Mouse (Mus musculus): ENCODE results near the gene Hdhd3.
"Not testable (repeated sequence)": the region's sequence is repeated elsewhere in the genome, so short reads cannot be mapped to it uniquely, and the experiment has no call there.

The Hdhd3 gene

DNA sequence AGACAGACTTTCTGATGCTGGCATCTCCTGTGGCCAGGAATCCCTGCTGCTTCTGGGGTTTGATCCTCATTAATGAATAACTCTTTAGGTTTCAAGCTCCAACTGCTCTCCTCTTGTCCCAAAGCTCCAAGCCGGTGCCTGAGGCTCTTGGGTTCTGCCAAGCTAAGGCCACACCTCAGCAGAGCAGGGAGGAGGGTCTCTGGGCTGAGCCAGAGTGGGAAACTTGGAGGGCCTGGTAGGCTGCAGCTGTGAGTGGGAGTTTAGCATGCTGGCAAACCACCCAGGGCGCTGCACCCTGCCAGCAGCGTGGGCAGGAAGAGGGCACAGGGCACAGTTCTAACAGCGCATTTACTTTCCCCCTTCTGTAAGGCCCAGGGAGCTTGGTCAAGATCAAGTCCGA lies 5.6 kb upstream of the Hdhd3 start:
- DNase-seq: peak; percentile 60

DNA sequence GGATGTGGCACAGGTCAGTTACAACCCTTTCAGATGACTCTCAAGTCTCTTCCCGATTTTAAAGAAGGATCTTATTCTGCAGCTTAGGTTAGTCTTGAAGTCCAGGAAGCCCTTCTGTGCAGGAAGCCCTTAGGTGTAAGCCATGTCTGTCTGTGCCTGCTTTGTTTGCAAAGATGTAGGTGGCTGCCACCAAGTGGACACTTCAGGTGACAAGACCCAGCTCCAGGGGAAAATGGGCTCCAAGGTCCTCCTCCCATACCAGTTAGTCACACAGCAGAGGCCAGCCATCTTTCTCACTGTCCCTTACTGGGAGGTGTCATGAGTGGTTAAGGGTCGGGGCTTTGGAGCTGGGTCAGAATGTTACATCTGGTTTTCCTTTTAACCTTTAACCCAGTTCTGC lies 3.5 kb upstream of the Hdhd3 start:
- peak; percentile 59 for DNase-seq

DNA sequence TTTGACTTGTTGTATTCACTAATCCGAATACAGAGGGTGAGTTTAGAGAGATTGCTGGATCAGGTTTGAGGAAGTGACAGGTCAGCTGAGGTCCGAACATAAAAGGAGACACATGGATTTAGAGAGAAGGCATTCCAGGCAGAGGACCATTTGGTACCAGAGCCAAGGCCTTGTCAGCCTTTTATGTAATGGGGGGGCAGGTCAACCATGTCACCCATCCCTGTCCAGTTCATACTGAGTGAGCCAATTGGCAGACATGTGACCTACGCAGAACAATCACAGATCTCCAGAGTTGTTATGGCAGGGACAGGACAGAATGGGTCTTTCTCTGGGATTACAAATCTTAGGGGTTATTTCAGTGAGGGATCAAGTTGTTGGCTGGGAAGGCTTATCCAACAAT lies 2.7 kb upstream of the Hdhd3 start:
- no peak for DNase-seq

DNA sequence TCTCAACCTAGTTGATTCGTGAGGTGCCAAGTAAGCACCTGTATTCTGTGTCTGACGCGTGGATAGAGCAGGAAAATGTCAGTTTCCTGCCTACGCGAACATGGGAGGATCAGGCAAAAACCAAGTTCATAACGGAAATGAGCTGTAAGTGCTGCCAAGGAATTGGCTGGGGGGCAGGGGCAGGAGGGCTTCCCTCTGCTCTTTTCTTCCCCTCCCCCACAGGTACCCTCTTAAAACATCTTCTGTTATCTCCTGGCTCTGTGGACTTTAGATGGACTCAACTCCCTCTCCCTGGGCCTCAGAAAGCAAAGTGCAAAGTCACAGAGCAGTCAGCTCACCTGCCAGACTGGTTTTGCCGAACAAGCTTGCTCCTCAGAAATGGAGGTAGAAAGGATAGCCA lies 298 bp downstream of the Hdhd3 start:
- DNase-seq: peak; percentile 69

DNA sequence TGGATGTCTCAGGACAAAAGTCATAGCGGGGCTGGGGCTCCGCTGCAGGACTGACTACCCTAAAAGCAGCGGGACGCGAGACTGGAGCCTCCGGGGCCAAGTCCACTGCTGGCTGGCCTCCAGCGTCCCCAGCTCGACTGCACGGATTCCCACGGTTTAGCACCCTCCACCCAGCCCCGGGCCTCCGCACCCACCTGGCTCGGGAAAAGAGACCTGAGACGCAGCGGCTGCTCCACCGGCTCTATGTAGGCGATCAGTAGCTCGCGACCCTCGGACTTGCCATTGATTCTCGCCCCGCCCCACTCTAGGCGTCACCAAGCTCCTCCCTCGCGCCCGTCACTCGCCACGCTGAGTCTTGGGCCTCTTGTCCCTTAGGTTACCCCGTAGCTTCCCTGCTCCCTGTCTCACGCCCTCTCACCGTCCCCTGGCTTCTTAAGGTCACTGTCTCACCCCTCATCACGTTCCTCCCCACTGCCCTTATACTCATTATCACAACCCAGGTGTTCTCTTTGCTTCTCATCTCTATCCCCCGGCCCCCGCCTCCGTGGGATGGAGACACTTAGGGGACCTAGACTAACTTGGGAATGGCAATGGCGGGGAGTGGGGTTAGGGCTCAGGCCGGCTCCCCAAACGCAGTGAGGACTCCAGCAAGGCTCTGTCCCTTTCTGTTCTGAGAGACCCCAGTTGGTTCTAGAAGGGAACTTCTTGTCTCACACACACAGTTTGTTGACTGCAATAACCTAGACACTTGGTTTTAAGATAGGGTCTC lies 1.1 kb downstream of the Hdhd3 start:
- peak; percentile 93 for DNase-seq

DNA sequence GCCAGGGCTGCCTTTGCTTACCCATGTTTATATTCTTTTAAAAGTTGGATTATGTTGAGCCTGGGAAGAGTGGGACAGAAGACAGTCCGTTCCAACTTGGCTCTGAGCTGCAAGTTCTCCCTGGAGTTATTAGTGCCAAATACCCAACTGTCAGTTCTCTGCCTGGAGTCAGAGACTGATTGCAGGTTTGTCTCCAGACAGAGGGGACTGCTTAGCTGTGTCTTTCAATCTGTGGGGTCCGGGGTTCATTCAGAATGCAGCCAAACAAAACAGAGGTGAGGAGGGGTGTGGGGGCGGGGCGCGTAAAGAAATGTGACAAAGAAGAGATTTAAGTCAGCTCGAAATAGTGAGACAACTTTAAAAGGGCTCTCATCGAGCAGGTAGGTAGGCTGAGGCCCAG lies 1.7 kb downstream of the Hdhd3 start:
- DNase-seq: no peak

DNA sequence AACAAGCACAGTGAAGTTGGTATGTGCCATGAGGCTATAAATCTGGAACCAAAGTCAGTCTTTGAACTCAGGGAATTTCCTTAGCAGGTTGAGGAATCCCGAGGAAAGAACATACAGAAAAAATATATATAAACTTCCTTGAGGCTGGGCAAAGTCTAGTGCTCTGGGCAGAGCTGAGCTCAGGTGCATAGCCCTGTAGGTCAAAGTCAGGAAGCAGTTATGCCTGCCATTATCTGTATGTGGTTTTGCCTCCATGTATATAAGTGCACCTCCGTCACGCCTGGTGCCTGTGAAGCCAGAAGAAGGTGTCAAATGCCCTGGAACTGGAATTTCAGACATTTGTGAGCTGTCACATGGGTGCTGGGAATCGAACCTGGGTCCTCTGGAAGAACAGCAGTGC lies 2.5 kb downstream of the Hdhd3 start:
- DNase-seq: no peak

DNA sequence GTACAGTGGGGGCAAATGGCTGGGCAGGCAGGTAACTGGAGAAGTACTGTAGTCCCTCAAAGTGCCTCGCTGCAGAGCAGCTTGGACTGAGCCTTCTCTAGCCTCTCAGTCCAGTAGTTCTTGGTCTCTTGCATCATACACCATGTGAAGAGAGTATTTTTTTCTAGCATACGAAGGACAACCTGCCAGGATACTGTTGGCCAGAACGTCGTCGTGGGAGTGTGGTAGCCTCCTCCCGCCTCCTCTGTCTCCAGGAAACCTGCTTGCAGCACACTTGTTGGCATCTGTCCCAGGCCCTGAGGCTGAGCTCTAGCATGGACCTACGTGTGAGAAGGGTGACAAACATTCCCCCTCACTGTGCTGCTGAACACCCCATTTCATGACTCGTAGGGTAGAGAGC lies 6.5 kb downstream of the Hdhd3 start:
- peak; percentile 80 for DNase-seq

DNA sequence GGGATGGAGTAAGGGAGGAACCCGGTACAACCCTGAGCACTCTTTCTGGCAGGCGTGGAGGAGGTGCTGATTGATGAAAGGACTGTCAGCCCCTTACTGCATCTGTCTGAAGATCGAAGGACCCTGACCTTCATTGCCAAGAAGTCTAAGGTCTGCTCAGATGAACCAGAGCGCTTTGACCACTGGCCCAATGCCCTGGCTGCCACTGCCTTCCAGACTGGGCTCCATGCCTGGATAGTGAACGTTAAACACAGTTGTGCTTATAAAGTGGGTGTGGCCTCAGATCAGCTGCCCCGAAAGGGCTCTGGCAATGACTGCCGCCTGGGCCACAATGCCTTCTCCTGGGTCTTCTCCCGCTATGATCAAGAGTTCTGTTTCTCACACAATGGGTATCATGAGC lies 7.3 kb downstream of the Hdhd3 start:
- DNase-seq: peak; percentile 89

DNA sequence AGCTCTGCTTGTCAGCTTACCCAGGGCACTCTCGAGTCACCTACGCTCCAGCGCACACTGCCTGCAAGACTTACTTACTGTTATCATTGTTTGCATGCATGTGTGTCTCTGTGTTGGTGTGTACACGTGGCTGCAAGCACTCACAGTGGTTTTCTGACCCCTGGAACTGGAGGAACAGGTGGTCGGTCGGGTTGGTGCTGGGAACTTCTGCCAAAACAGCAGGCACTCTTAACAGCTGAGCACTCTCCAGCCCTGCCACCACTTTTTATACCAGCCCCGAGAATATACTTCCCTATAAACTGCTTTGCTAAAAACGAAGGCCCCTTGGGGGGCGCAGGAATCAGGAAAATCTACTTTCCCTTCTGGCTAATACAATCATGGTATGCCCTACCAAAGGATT lies 9.0 kb downstream of the Hdhd3 start:
- DNase-seq: no peak

DNA sequence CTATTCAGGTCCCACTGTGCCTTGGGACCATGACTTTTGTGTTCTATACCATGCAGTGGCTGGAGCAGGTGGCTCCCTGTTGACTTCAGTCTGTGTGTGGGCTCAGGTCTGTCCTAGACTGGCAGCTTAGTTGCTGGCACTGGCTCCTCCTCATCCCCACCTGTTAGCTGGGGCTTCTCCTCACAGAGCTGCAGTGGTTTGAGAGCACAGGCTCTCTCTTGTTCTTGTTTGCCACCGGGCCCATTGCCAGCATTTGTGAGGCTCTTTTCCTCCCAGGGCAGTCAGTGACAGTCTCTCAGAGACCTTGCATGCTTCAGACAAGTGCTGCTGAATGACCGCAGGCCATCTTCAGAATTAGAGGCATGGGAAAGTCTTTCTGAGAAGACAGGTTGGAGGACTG lies 10.6 kb downstream of the Hdhd3 start:
- DNase-seq: no peak

DNA sequence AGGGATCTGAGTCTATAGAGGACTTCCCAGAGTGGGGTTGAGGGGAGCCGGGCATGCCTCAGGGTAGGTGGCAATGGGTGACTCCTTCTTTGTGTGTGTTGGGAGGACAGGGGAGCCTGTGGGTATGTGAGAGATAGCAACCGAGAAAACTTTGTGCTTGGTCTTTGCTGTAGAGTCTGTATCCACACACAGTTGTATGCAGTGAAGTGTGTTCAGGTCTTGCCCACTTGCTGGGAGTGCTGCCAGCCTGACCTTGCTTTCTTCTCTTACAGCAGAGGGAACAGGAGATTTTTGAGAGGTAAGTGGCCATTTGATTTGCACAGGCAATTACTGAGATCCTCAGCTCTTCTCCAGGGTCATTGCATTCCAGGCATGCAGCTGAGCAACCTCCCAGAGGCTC lies 15.4 kb downstream of the Hdhd3 start:
- no peak for DNase-seq

DNA sequence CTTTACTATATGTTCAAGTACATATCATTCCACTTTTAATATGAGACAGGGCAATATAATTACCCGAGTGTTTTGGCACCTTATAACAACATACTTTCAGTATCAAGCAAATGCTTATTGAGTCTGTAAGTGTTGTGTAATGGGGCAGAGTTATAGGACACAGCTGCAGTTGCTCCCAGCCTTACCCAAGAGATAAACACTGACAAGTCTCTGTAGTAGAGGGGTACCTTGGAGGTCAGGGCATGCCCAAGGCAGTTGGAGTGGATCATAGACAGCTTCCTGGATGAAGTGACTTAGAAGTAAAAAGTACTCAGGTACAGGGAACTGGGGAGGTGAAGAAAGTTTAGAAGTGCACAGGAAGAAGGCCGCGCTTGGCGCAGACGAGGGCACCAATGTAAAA lies 16.1 kb downstream of the Hdhd3 start:
- DNase-seq: no peak

DNA sequence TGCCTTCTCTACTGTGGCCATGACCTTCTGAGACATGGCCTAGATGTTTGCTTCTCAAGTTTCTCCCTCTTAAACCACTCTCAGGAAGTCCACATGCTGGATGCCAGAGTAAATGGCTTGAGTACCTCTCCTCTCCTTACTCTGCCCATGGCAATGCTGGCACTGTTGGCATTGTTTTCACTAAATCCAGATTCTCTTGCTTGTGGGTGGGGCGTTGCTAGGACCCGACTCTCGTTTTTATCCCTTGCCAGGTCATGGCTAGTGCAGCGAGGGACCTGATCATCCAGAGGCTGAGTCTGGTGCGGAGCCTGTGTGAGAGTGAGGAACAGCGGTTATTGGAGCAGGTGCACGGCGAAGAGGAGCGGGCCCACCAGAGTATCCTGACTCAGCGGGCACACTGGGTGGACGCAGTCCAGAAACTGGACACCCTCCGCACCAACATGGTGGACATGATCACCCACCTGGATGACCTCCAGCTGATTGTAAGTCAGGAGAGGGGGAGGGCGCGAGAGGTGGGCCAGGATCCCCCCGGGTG lies 17.0 kb downstream of the Hdhd3 start:
- no peak for DNase-seq

DNA sequence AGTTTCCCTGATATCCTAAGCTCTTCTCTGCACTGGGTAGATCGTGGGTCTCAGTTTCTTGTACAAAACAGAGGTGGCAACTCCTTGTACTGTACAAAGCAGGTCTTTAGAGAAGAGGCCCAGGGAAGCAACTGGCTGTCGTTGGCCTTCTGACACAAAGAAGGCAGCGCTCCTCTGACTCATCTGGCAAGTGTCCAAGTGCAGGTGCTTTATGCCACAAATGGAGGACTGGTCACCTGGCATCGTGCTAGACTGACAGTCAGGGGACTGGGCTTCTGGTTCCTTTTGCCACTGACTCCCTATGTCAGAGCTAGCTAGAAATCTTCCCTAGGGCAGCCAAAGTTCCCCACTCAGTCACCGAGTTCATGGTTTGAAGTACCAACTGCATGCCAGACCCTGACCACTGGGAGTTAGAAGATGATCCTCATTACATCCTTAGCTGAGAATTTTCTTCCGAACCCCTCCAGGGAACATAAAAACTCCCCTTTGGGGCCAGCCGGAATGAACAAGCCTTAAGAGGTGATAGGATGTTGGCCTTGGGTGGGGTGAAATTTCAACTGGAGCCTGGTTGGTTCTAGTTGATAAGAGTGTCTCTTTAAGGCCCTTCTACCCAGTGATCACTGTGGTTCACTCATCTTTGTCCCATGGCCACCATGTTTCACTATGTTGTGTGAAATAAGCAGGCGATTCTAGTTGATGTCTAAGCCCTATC lies 17.7 kb downstream of the Hdhd3 start:
- no peak for DNase-seq

DNA sequence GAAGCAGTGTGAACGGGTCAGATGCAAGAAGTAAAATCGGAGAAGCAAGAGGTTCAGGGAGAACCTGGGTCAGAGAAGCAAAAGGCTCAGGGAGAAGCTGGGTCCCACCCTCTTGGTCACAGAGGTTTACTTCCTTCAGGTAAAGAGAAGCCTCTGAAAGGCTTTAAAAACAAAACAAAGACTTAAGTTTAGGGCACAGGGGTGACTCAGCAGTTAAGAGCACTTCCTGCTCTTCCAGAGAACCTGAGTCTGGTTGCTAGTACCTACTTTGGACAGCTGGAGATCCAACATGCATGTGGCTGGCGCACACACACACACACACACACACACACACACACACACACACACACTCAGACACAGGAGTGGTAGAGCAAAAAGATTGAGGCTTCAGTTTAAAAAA lies 18.3 kb downstream of the Hdhd3 start:
- no peak for DNase-seq

DNA sequence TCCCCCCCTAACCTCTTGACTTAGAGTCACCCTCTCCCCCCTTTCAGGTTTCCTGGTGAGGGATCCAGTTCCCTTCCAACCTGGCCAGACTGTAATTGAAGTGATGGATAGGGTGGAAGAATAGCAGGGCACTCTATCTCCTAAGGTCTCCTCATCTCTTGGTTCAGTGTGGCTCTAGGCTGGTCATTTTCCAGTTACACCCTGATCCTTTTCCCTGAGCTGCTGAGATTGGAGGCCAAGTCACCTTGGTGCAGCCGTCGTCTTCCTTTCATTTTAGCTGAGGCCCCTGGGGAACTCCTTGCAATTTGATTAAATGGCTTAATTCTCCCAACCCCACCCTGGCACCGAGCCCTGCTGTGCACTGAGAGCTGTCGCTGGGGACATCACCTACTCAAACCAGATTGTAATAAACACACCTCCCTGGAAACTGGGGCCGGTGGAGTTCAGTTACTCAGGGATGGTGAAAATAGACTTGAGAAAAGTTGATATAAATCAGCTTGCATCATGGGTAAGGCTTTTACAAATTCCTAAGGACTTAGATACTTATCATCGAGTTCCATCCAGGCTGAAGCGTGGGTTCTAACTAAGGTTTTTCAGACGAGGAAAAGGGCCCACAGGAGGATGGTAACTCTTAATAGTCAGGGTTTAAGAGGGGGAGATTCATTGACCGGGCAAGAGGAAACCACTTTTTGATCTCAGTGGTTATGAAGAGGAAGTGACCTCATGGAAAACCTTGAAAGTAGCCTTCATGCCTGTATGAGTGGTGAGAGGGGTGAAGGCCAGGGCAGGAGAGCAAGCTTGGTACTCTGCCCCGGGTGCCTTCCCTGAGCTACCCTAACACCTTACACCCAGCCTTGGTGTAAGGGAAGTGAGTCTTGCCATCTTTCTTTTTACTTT lies 22.3 kb downstream of the Hdhd3 start:
- DNase-seq: peak; percentile 40

DNA sequence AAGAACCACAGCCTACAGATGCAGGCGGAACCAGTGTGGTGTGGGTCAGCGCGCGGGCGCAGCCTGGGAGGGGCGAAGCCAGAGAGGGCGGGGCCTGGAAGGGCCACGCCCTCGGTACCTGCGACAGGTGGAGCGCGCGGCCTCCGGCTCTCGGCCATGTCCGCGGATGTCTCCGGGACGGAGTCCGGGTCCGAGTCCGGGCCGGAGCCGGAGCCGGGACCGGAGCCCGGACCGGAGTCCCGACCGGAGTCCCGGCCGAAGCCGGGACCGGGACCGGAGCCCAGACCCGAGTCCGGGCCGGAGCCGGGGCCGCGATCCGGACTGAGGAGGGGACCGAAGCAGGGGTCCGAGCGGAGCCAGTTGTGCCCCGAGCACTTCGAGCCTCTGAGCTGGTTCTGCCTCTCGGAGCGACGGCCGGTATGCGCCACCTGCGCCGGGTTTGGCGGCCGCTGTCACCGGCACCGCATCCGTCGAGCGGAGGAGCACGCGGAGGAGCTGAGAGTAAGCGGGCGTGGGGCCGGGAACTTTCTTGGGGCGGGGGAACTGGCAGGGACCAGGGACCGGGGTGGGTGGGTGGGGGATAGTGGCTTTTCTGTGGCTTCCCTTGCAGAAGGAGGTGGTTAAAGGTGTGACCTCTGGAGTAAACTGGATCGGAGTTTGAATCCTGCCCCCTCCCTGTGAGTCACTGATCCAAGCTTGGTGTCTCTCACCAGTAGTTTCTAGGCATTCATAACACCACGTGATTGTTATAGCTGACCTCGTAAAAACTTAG lies 23.1 kb downstream of the Hdhd3 start, which contains the start of gene Bspry:
Bspry (plus strand) TSS at position 117 of the 772 bp plus-strand sequence.
- peak; percentile 79 for DNase-seq

DNA sequence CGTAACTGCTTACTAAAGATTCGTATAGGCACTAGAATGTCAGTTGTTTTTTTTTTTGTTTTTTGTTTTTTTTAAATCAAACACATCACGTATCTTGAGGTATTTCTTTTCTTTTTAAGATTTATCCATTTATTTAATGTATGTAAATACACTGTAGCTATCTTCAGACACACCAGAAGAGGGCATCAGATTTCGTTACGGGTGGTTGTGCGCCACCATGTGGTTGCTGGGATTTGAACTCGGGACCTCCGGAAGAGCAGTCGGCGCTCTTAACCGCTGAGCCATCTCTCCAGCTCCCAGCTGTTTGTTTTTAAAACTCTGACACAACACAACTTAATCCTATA lies 23.7 kb downstream of the Hdhd3 start:
- DNase-seq: not testable (repeated sequence)

DNA sequence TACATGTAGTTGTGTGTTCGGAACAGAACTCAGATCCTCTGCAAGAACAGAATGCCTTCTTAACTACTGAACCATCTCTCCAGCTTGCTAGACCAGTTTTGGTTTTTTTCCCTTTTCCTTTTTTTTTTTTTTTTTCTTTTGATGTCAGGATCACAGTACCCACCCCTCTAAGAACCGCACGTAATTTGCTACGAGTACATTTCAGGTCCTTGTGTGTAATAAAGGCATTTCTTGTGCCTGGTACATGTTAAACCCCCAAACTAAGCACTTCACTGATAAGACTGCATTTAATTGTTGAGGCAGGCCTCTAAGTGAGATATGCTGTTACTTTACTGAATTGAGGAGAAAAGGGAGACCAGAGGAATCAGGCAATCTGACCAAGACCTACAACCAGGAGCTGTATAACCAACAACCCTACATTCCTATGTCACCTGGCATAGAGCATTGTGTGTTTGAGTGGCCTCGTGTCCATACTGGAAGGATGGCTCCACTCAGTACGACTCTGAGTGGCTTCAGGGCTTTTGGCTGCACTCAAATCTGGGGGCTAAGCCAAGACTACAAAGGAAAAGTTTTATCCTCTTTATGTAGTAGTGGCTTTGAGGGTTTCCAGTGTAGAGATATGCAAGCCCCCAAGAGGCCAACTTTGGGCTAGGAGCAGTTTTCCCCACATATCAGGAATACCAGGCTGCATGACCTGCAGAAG lies 25.6 kb downstream of the Hdhd3 start:
- DNase-seq: no peak

DNA sequence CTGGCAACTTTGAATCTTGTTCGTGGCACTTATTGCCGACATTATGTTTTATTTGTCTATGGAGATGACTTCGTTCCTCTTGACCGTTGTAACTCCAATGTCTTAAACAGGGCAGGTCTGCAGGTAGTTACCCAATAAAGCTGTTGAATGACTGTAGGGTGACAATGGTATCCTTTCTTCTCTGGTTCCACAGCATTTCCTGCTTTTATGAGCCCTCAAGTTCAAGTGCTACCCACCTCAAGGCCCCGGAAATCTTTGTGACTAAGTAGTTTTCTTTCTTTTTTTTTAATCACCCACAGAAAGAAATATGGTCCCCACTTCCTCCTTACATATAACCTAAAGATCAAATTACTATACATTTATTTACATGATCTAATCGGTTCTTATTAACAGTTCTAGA lies 27.5 kb downstream of the Hdhd3 start:
- DNase-seq: no peak

DNA sequence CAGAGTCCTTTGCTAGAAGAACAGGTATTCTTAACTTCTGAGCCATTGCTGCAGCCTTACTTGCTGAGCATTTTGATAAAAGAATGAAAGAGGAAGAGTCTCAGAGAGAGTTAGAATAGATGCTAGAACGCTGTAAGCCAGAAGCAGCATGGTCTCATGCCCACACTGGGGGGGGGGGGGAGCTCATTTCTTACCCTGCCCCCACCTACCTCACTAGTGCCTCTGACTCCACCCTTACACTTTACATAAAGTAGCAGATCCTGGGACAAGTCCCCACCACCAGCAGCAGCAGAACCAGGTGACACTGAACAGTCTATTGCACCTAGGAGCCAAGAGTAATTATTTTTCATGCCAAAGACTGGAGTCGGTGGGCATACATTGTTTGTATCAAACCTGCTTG lies 28.1 kb downstream of the Hdhd3 start:
- DNase-seq: no peak

Data from kidney, adult 11 months (tissue).